ENCODE assay signal across 26 mouse cellular contexts in genomic region chrX:145411425-145411824, GRCm38 (mm10).
DNase-seq lines count a peak whose midpoint lies in the region; ATAC-seq and TF ChIP-seq lines count a peak whose summit lies in the region.
"Had no signal": no experiment of that assay in that cellular context is flagged by ENCODE, and none has a peak within 500 bp of the region (broad histone marks: within the 10 kb centered on the region; RNA-seq: fewer than 3 reads in every experiment).

No protein-coding gene starts in this region.

- TF ChIP-seq CTCF in kidney, adult 2 months (conservative IDR thresholded peaks at IDR 0.05; ENCODE audit: insufficient read depth, insufficient read length, low read depth, low read length): no peak

- DNase-seq in embryonic facial prominence, embryonic 14.5 days (ENCODE audit: low spot score): peak; percentile 52
- no peak for DNase-seq in embryonic facial prominence, embryonic 10.5 days (ENCODE audit: low spot score)
- peak; percentile 3 for DNase-seq in kidney, adult 2 months
- no peak for DNase-seq in kidney, adult 18-20 months
- DNase-seq in lung, postnatal 10 days: peak; percentile 18
- no peak for DNase-seq in lung, adult 18-20 months
- peak; percentile 3 for DNase-seq in retina, postnatal 1 day
- DNase-seq: adrenal gland, adult 8-10 months; cerebellum, adult 18-20 months; cerebellum, postnatal 36 days; embryo, embryonic 11 days; gastrocnemius, postnatal 36 days; heart, adult 2 months; kidney, adult 11 months; liver, postnatal 0 days; right cerebral cortex, postnatal 4 days; thymus, postnatal 14 days had no signal

- H3K4me1 ChIP-seq in embryonic facial prominence, embryonic 14.5 days (ENCODE audit: control insufficient read depth, insufficient read depth, low read length): no peaks in the 10 kb centered on the region
- H3K4me1 ChIP-seq in embryonic facial prominence, embryonic 10.5 days: no peaks in the 10 kb centered on the region
- no peaks in the 10 kb centered on the region for H3K4me1 ChIP-seq in kidney, adult 2 months (ENCODE audit: control insufficient read depth, insufficient read depth, low read length)
- H3K4me1 ChIP-seq: embryonic facial prominence, embryonic 15.5 days; forebrain, embryonic 10.5 days; heart, embryonic 15.5 days; limb, embryonic 12.5 days; midbrain, embryonic 12.5 days had no signal

- H3K4me2 ChIP-seq in embryonic facial prominence, embryonic 14.5 days (ENCODE audit: low read depth, low read length): no peak overlapping the region
- H3K4me2 ChIP-seq: embryonic facial prominence, embryonic 15.5 days; heart, embryonic 15.5 days; limb, embryonic 12.5 days; liver, embryonic 11.5 days; midbrain, embryonic 12.5 days had no signal

- no peak for TF ChIP-seq POLR2A in kidney, adult 2 months (IDR thresholded peaks at IDR 0.05; ENCODE audit: low read depth, low read length)

- no peak overlapping the region for H3K4me3 ChIP-seq in embryonic facial prominence, embryonic 14.5 days (ENCODE audit: low read depth, low read length)
- H3K4me3 ChIP-seq in embryonic facial prominence, embryonic 10.5 days: no peak overlapping the region
- H3K4me3 ChIP-seq in kidney, adult 2 months (ENCODE audit: insufficient read depth, low read depth, low read length): no peak overlapping the region
- H3K4me3 ChIP-seq: embryonic facial prominence, embryonic 15.5 days; forebrain, embryonic 10.5 days; heart, adult 2 months; heart, embryonic 15.5 days; limb, embryonic 12.5 days; midbrain, embryonic 12.5 days had no signal

- no peak overlapping the region for H3K27ac ChIP-seq in embryonic facial prominence, embryonic 14.5 days (replicated peaks; ENCODE audit: low read depth, low read length)
- H3K27ac ChIP-seq in embryonic facial prominence, embryonic 10.5 days (replicated peaks): no peak overlapping the region
- H3K27ac ChIP-seq in kidney, adult 2 months (ENCODE audit: insufficient read depth, low read depth, low read length): no peak overlapping the region
- H3K27ac ChIP-seq: embryonic facial prominence, embryonic 15.5 days; forebrain, embryonic 10.5 days; heart, adult 2 months; heart, embryonic 15.5 days; limb, embryonic 12.5 days; midbrain, embryonic 12.5 days had no signal

- H3K9ac ChIP-seq in embryonic facial prominence, embryonic 14.5 days (ENCODE audit: low read depth, low read length): no peak overlapping the region
- H3K9ac ChIP-seq: embryonic facial prominence, embryonic 15.5 days; heart, embryonic 15.5 days; limb, embryonic 12.5 days; liver, postnatal 0 days; midbrain, embryonic 12.5 days had no signal

- WGBS in embryonic facial prominence, embryonic 14.5 days: 42% methylated on average over 6 of the region's 6 CpGs
- 46% methylated on average over 6 of the region's 6 CpGs for WGBS in embryonic facial prominence, embryonic 10.5 days
- 8% methylated on average over 6 of the region's 6 CpGs for WGBS in kidney, adult 2 months

- no peak for ATAC-seq in embryonic facial prominence, embryonic 14.5 days (ENCODE audit: low read depth)
- no peak for ATAC-seq in erythroblast, adult 5-6 weeks (replicated peaks; ENCODE audit: low FRiP score, poor library complexity, severe bottlenecking)
- ATAC-seq: CD4-positive, CD25-positive, alpha-beta regulatory T cell, adult 4 months; liver, postnatal 0 days; Patski had no signal

- H3K36me3 ChIP-seq in embryonic facial prominence, embryonic 14.5 days (ENCODE audit: control insufficient read depth, insufficient read depth, low read length): no peaks in the 10 kb centered on the region
- no peaks in the 10 kb centered on the region for H3K36me3 ChIP-seq in embryonic facial prominence, embryonic 10.5 days (replicated peaks)
- no peaks in the 10 kb centered on the region for H3K36me3 ChIP-seq in kidney, adult 2 months (ENCODE audit: control insufficient read depth, insufficient read depth, low read length)
- H3K36me3 ChIP-seq: embryonic facial prominence, embryonic 15.5 days; forebrain, embryonic 10.5 days; heart, embryonic 15.5 days; limb, embryonic 12.5 days; midbrain, embryonic 12.5 days had no signal

- H3K9me3 ChIP-seq in embryonic facial prominence, embryonic 14.5 days (ENCODE audit: control insufficient read depth, low read length): no peaks in the 10 kb centered on the region
- H3K9me3 ChIP-seq in embryonic facial prominence, embryonic 10.5 days: no peaks in the 10 kb centered on the region
- H3K9me3 ChIP-seq: embryonic facial prominence, embryonic 15.5 days; forebrain, embryonic 10.5 days; heart, embryonic 15.5 days; limb, embryonic 12.5 days; midbrain, embryonic 12.5 days had no signal

- H3K27me3 ChIP-seq in embryonic facial prominence, embryonic 14.5 days (replicated peaks; ENCODE audit: control insufficient read depth, insufficient read depth, low read length): no peaks in the 10 kb centered on the region; the same call in none of the 2 replicates
- H3K27me3 ChIP-seq in embryonic facial prominence, embryonic 10.5 days (replicated peaks; ENCODE audit: low read depth, poor library complexity, severe bottlenecking): peaks cover 35% of the 10 kb centered on the region; the same call in 1 of the 2 replicates
- H3K27me3 ChIP-seq in kidney, adult 2 months (replicated peaks; ENCODE audit: control insufficient read depth, insufficient read depth, low read length): no peaks in the 10 kb centered on the region
- H3K27me3 ChIP-seq: embryonic facial prominence, embryonic 15.5 days; heart, embryonic 15.5 days; limb, embryonic 12.5 days; midbrain, embryonic 12.5 days had no signal

Comparison
In these comparisons a context has a peak if more than half of its experiments do, and no peak if none do; other contexts are left out.
1. DNase-seq: peak in embryonic facial prominence, embryonic 14.5 days (single experiment), kidney, adult 2 months (single experiment), lung, postnatal 10 days (single experiment) and retina, postnatal 1 day (single experiment); none in embryonic facial prominence, embryonic 10.5 days (single experiment), kidney, adult 18-20 months (single experiment) and lung, adult 18-20 months (0 of 2).